Mouse (Mus musculus) brain, embryonic 14.5 days (tissue): ENCODE results near the gene Pla2g2d.

Experiments
- CTCF ChIP-seq: fragments of 200-500 bp; IDR thresholded peaks from 2 replicates; pipeline ENCODE4 v1.5.1; 2012; ENCODE audit warnings: inconsistent platforms, mild to moderate bottlenecking, moderate library complexity, borderline replicate concordance; ENCODE audit not compliant: insufficient read depth, insufficient read length; ENCODE audit errors: extremely low read depth
- POLR2A ChIP-seq: fragments of 200-500 bp; IDR thresholded peaks from 2 replicates; pipeline ENCODE4 v1.6.1; 2012; ENCODE audit warnings: mild to moderate bottlenecking, inconsistent platforms, borderline replicate concordance; ENCODE audit not compliant: poor library complexity, insufficient read depth, insufficient read length, severe bottlenecking; ENCODE audit errors: extremely low read depth

- no peak for TF ChIP-seq POLR2A
- TF ChIP-seq CTCF: no peak
These were observed 29.7 kb downstream of the Pla2g2d start for GRCm38 (mm10) chr4:138805248-138805647.
